Mouse (Mus musculus): Measurements from ENCODE around the gene Cfap299. TPM values are rescaled to one million over a fixed set of nuclear protein-coding genes. Genes with fewer than 3 reads are reported as not detected.
"Not testable (repeated sequence)": the region's sequence is repeated elsewhere in the genome, so short reads cannot be mapped to it uniquely, and the experiment has no call there.

Cfap299 gene
- not detected in 2 replicates for polyA plus RNA-seq (2012; ENCODE audit: insufficient read depth, insufficient read length, missing spikeins)

DNA sequence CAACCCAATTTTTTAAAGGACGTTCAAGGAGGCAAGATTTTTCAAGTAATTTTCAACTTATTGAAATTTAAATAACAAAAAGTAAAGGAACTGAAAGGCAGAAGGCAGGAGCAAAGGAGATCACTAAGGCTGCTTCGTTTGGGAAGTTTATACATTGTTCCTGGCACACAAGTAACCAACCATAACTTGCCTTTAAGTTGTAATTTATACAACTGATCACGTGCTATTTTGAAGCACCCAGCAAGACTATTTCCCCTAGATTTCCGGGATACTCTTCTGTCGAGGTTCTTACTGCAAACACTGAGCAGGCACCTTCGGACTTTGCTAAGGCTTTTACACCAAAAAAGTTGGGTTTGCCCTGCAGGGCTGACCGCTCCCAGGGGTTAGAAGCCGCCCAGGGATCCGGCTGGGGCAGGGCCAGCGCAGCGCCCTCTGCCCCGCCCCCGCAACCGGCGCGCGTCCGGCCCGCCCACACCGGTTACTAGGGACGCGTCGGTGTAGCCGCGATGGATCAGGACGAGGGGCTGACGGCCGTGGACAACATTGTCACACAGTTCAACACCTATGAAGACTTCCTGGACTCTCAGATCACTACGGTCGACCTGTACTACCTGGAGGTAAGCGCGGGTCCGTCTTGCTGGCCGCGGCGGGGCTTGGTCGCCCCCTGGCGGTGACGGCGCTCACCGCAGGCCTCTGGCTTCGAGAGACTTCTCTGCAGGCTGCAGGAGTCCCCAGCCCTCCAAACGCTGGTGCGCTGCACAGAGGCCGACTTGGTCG, at the start of gene Cfap299:
Cfap299 (plus strand) TSS at position 457 of the 777 bp plus-strand sequence.
- Histone ChIP-seq H3K4me1 (ENCODE audit: control insufficient read depth, insufficient read depth, insufficient read length, low read length) (no peaks in the 10 kb centered on the region), H3K27ac (replicated peaks; ENCODE audit: low read depth, low read length) (no peak within 1 kb of the TSS), H3K4me3 (ENCODE audit: insufficient read depth, low read depth, low read length) (peak within 1 kb of the TSS; percentile 76)

DNA sequence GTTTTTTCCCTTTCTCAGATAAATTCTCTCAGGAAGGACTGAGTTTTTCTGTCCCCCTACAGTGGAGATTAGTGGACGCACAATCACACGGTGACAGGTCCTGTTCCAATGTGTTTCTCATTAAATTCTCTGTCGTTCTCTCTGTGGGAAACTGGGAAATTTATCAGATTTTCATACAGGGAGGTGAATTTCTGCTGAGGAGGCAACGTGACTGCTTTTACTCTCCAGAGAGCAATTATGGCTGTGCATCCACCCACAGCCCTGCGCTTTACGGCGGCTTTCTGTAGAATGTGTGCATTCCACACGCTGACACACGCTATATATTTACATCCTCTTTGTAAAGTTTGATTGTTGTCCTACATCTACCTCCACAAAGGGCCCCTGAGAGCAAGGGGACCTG, 47.1 kb upstream of the Cfap299 start:
- H3K27ac ChIP-seq (replicated peaks; ENCODE audit: low read depth, low read length), result no peak overlapping the region
- no peaks in the 10 kb centered on the region for H3K4me1 ChIP-seq (ENCODE audit: control insufficient read depth, insufficient read depth, insufficient read length, low read length)

GRCm38 (mm10) chr5:98283696-98284478, 45.2 kb upstream of the Cfap299 start:
- Histone ChIP-seq H3K27ac (replicated peaks; ENCODE audit: low read depth, low read length) (no peak overlapping the region), H3K4me1 (ENCODE audit: control insufficient read depth, insufficient read depth, insufficient read length, low read length) (no peaks in the 10 kb centered on the region), H3K4me3 (ENCODE audit: insufficient read depth, low read depth, low read length) (no peak overlapping the region)

More for the DNA sequence above, 47.1 kb upstream of the Cfap299 start:
- no peak overlapping the region for H3K4me3 ChIP-seq (ENCODE audit: insufficient read depth, low read depth, low read length)

DNA sequence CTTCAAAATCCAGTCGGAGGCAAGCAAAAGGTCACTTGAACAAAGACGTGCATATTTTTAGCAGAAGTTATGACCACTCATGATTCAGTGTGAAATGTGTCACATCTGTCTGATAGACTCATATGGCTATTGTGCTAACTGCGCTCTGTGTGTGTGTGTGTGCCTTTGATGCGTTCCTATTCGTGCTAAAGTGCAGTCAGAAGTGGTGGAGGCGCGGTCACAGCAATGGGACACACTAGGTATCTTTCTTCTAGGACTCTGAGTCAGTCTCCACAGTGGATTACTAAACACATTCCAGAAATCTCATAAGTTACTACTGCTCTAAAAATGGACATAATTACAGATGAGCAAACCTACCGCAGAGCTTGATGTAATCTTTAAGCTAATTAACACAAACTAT, 38.5 kb upstream of the Cfap299 start:
- Histone ChIP-seq H3K4me1 (ENCODE audit: control insufficient read depth, insufficient read depth, insufficient read length, low read length) (no peaks in the 10 kb centered on the region), H3K27ac (replicated peaks; ENCODE audit: low read depth, low read length) (no peak overlapping the region), H3K4me3 (ENCODE audit: insufficient read depth, low read depth, low read length) (no peak overlapping the region)

DNA sequence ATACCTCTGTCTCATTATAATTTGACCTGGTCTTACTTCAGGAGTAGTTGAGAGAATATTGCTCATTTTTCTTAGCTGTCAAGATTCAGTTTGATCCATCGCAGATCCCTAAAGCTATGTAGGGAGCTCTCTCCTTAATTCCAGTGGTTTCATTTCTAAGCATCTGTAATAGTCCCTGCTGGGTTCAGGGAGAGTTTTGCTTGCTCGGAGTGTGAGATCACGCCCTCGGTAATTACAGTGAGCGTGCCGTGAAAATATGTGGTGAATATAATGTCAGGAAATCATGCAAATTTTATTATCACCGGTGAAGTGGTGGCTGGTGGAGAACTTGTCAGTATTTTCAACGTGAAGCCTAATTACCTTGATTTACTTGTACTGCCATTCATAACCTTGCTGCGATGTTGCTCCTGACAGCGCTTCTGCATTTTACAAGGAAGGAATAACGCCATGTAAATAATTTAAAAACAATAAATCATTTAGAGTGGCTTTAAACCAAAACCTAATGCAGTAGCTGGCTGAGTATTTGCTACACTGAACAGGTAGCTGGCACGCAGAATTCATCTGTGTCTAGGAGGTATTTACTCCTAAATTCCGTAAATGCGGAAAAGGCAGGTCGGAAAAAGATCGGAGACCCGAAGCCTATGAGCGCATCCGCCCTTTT, 36.6 kb upstream of the Cfap299 start:
- no peak overlapping the region for H3K27ac ChIP-seq (replicated peaks; ENCODE audit: low read depth, low read length)
- H3K4me1 ChIP-seq (ENCODE audit: control insufficient read depth, insufficient read depth, insufficient read length, low read length), result no peaks in the 10 kb centered on the region
- no peak overlapping the region for H3K4me3 ChIP-seq (ENCODE audit: insufficient read depth, low read depth, low read length)

- H3K4me3 ChIP-seq (ENCODE audit: insufficient read depth, low read depth, low read length), result no peak overlapping the region
- H3K4me1 ChIP-seq (ENCODE audit: control insufficient read depth, insufficient read depth, insufficient read length, low read length), result no peaks in the 10 kb centered on the region
Observed at GRCm38 (mm10) chr5:98293049-98293715, 35.9 kb upstream of the Cfap299 start.

DNA sequence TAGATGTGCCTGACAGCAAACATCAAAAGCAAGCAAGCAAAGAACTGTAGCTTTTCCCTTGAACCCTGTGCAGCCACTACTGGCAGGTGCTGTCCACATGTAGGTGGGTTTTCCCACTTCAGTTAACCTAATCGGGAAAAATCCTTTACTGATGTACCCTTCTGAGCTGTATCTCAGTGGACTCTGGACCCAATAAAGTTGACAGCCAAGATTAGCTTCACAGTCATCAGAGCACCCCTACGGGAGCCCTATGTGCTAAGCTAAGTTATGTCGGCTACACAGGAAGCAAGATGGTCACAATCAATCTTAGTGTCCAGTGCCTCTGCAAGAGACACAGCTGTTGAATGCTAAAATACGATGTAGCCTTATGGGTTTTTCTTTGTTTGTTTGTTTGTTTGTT, 29.0 kb upstream of the Cfap299 start:
- Histone ChIP-seq H3K4me3 (ENCODE audit: insufficient read depth, low read depth, low read length) (no peak overlapping the region), H3K27ac (replicated peaks; ENCODE audit: low read depth, low read length) (no peak overlapping the region), H3K4me1 (ENCODE audit: control insufficient read depth, insufficient read depth, insufficient read length, low read length) (no peaks in the 10 kb centered on the region)

More at GRCm38 (mm10) chr5:98293049-98293715, 35.9 kb upstream of the Cfap299 start:
- H3K27ac ChIP-seq (replicated peaks; ENCODE audit: low read depth, low read length), result no peak overlapping the region

DNA sequence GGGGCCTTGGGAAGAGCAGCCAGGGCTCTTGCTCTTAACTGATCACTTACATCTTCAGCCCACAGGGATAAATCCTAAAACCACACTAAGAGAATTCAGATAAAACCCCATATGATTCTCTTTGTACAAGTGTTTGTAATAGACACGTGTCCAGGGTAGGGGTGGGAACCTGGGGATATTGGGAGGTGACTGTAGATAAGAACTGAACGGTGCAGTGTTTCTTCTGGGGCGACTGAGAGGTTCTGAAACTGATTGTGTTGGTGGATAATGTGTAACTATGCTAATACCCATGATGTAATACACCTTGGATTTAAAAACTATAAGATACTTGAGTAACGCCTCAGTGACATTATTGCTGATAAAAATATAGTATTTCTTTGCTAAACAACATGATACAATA, 23.4 kb upstream of the Cfap299 start:
- H3K4me3 ChIP-seq (ENCODE audit: insufficient read depth, low read depth, low read length), result no peak overlapping the region
- no peaks in the 10 kb centered on the region for H3K4me1 ChIP-seq (ENCODE audit: control insufficient read depth, insufficient read depth, insufficient read length, low read length)
- H3K27ac ChIP-seq (replicated peaks; ENCODE audit: low read depth, low read length), result no peak overlapping the region

GRCm38 (mm10) chr5:98306528-98306927, 22.6 kb upstream of the Cfap299 start:
- H3K4me1 ChIP-seq (ENCODE audit: control insufficient read depth, insufficient read depth, insufficient read length, low read length), result no peaks in the 10 kb centered on the region
- H3K27ac ChIP-seq (replicated peaks; ENCODE audit: low read depth, low read length), result no peak overlapping the region
- H3K4me3 ChIP-seq (ENCODE audit: insufficient read depth, low read depth, low read length), result no peak overlapping the region

- Histone ChIP-seq H3K27ac (replicated peaks; ENCODE audit: low read depth, low read length) (no peak overlapping the region), H3K4me1 (ENCODE audit: control insufficient read depth, insufficient read depth, insufficient read length, low read length) (no peaks in the 10 kb centered on the region), H3K4me3 (ENCODE audit: insufficient read depth, low read depth, low read length) (no peak overlapping the region)
Observed at GRCm38 (mm10) chr5:98326625-98327024, 2.5 kb upstream of the Cfap299 start.

DNA sequence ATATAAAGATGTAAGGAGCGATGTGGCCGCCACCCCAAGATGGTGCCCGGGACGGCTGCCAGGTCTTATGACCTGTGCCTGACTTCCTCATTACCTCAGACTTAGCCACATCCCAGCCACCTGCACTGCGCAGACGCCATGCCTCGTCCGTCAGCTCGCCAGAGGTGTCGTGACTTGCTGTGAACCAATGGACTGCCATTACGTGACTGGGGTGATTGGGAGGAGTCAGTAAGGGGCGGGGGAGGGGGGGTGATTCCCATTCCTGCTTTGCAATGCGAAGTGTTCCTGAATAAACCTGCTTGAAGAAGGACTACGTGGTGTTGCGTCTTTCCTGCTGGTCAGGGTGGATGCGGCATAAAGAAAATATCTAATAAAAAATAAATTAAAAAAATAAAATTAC, 14.6 kb downstream of the Cfap299 start:
- not testable (repeated sequence) for H3K27ac ChIP-seq (replicated peaks; ENCODE audit: low read depth, low read length); H3K4me3 ChIP-seq (ENCODE audit: insufficient read depth, low read depth, low read length); H3K4me1 ChIP-seq (ENCODE audit: control insufficient read depth, insufficient read depth, insufficient read length, low read length)

DNA sequence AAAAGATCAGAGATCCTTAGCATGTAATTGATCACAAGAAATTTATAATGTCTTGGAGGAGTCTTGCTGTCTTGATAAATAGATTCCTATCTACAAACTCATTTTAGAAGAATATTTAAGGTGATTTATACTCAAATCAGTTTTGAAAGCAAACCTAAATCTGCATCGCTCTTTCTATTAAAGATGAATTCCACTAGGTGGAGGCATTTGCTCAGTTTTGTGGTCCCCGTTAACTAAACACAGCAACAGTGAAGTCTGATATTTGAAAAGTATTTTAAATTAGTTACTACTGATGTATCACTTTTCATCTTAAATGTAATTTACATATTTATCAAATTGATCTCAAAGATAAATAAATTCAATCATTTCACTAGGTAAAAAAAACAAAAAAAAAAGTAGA, 15.5 kb downstream of the Cfap299 start:
- no peak overlapping the region for H3K27ac ChIP-seq (replicated peaks; ENCODE audit: low read depth, low read length)
- H3K4me1 ChIP-seq (ENCODE audit: control insufficient read depth, insufficient read depth, insufficient read length, low read length), result no peaks in the 10 kb centered on the region
- no peak overlapping the region for H3K4me3 ChIP-seq (ENCODE audit: insufficient read depth, low read depth, low read length)

GRCm38 (mm10) chr5:98346067-98346466, 17.0 kb downstream of the Cfap299 start:
- Histone ChIP-seq H3K4me3 (ENCODE audit: insufficient read depth, low read depth, low read length) (no peak overlapping the region), H3K4me1 (ENCODE audit: control insufficient read depth, insufficient read depth, insufficient read length, low read length) (no peaks in the 10 kb centered on the region), H3K27ac (replicated peaks; ENCODE audit: low read depth, low read length) (no peak overlapping the region)

- H3K4me3 ChIP-seq (ENCODE audit: insufficient read depth, low read depth, low read length), result no peak overlapping the region
- no peak overlapping the region for H3K27ac ChIP-seq (replicated peaks; ENCODE audit: low read depth, low read length)
- H3K4me1 ChIP-seq (ENCODE audit: control insufficient read depth, insufficient read depth, insufficient read length, low read length), result no peaks in the 10 kb centered on the region
Observed at GRCm38 (mm10) chr5:98348605-98349004, 19.5 kb downstream of the Cfap299 start.

GRCm38 (mm10) chr5:98359912-98360311, 30.8 kb downstream of the Cfap299 start:
- Histone ChIP-seq H3K4me3 (ENCODE audit: insufficient read depth, low read depth, low read length) (no peak overlapping the region), H3K27ac (replicated peaks; ENCODE audit: low read depth, low read length) (no peak overlapping the region), H3K4me1 (ENCODE audit: control insufficient read depth, insufficient read depth, insufficient read length, low read length) (no peaks in the 10 kb centered on the region)
